Mouse (Mus musculus) lung, postnatal 0 days (tissue): ENCODE results near the gene Slc44a1.

Source experiments
- CTCF ChIP-seq: IDR thresholded peaks from 2 replicates; pipeline ENCODE4 v1.5.1; 2016; ENCODE audit warnings: antibody characterized with exemption, mild to moderate bottlenecking
- EP300 ChIP-seq: IDR thresholded peaks from 2 replicates; pipeline ENCODE4 v1.6.1; 2016; ENCODE audit warnings: antibody characterized with exemption, mild to moderate bottlenecking, control low read depth

GRCm38 (mm10) chr4:53591536-53591935 lies 151.3 kb downstream of the Slc44a1 start:
- no peak for TF ChIP-seq CTCF
- TF ChIP-seq EP300: no peak
